Mouse (Mus musculus) lung, postnatal 0 days (tissue): ENCODE results near the gene Slc27a2. TPM values are rescaled to one million over a fixed set of nuclear protein-coding genes. Genes with fewer than 3 reads are reported as not detected.

ENCODE experiments used
- ATAC-seq: fragments of 200-750 bp; cut with Nextera tagmentation; 2 replicates; pipeline ENCODE4 v1.8.0; 2017; ENCODE audit warnings: moderate library complexity
- DNase-seq: peaks from one replicate; pipeline ENCODE4 v3.0.0-alpha.2; 2016; ENCODE audit warnings: low spot score
- H3K27ac ChIP-seq: fragments of 300-500 bp; sonication (generic); 2 replicates; pipeline ENCODE4 v1.5.1; 2014; ENCODE audit warnings: antibody characterized with exemption, mild to moderate bottlenecking, low read length, mixed read lengths
- H3K27me3 ChIP-seq: fragments of 300-500 bp; sonication (generic); replicated peaks from 2 replicates; pipeline ENCODE4 v1.6.1; 2014; ENCODE audit warnings: low read length, mixed read lengths; ENCODE audit not compliant: insufficient read depth
- H3K36me3 ChIP-seq: fragments of 300-500 bp; sonication (generic); 2 replicates; pipeline ENCODE4 v1.6.1; 2014; ENCODE audit warnings: low read length, mixed read lengths; ENCODE audit not compliant: insufficient read depth
- H3K4me1 ChIP-seq: fragments of 300-500 bp; sonication (generic); 2 replicates; pipeline ENCODE4 v1.6.1; 2014; ENCODE audit warnings: antibody characterized with exemption, low read depth, low read length, mixed read lengths; ENCODE audit not compliant: insufficient read depth
- H3K4me2 ChIP-seq: fragments of 300-500 bp; sonication (generic); replicated peaks from 2 replicates; pipeline ENCODE4 v1.6.1; 2014; ENCODE audit warnings: low read depth, mild to moderate bottlenecking, low read length, moderate library complexity, mixed read lengths
- H3K4me3 ChIP-seq: fragments of 300-500 bp; sonication (generic); 2 replicates; pipeline ENCODE4 v1.5.1; 2014; ENCODE audit warnings: low read depth, low read length
- H3K9ac ChIP-seq: fragments of 300-500 bp; sonication (generic); replicated peaks from 2 replicates; pipeline ENCODE4 v1.6.1; 2014; ENCODE audit warnings: low read depth, mild to moderate bottlenecking
- H3K9me3 ChIP-seq: fragments of 300-500 bp; sonication (generic); 2 replicates; pipeline ENCODE4 v1.6.1; 2016; ENCODE audit warnings: low read length, mixed read lengths
- CTCF ChIP-seq: IDR thresholded peaks from 2 replicates; pipeline ENCODE4 v1.5.1; 2016; ENCODE audit warnings: antibody characterized with exemption, mild to moderate bottlenecking
- EP300 ChIP-seq: IDR thresholded peaks from 2 replicates; pipeline ENCODE4 v1.6.1; 2016; ENCODE audit warnings: antibody characterized with exemption, mild to moderate bottlenecking, control low read depth
- WGBS: fragments of 180-500 bp; shearing (Covaris S2); extraction: QIAGEN DNeasy Blood & Tissue Kit; methylation state at CpG from one replicate; pipeline ENCODE4 v1.1.7; 2014; 5-methylcytosine and 5-hydroxymethylcytosine counted together
- polyA plus RNA-seq: library from polyadenylated mRNA; unstranded; fragments of >200 nt; fragmentation: Nextera tagmentation; extraction: Ambion mirVana; gene quantifications from 2 replicates; pipeline ENCODE4 v1.2.1, GENCODE M21; 2015

Gene Slc27a2
- polyA plus RNA-seq, 1 experiment from 2014 or later: 1.0 TPM

DNA sequence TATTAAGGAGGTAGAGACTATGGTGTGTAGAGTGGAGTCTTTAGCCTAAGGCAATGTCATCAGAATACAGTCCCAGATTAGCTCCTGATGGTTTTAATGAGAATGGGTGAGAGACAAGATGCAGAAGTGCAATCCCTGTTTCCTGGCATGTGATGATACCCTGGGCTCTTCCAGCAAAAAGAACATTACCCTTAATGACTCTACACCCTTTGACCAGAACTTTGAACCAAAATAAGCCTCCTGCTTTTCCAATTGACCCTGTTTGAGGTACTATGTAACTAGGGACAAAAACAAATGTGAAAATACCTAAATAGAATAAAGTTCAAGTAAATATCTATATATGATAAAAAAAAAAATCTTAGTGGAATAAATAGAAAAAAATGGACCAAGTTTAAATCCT is 14.6 kb upstream of the Slc27a2 start:
- H3K4me2 ChIP-seq: no peak overlapping the region
- H3K9me3 ChIP-seq: no peaks in the 10 kb centered on the region
- H3K27me3 ChIP-seq: no peaks in the 10 kb centered on the region
- H3K4me3 ChIP-seq: no peak overlapping the region
- H3K4me1 ChIP-seq: no peaks in the 10 kb centered on the region
- DNase-seq: no peak
- H3K9ac ChIP-seq: no peak overlapping the region
- no peak for ATAC-seq
- no peak overlapping the region for H3K27ac ChIP-seq
- H3K36me3 ChIP-seq: no peaks in the 10 kb centered on the region
- TF ChIP-seq CTCF: no peak
- no peak for TF ChIP-seq EP300

DNA sequence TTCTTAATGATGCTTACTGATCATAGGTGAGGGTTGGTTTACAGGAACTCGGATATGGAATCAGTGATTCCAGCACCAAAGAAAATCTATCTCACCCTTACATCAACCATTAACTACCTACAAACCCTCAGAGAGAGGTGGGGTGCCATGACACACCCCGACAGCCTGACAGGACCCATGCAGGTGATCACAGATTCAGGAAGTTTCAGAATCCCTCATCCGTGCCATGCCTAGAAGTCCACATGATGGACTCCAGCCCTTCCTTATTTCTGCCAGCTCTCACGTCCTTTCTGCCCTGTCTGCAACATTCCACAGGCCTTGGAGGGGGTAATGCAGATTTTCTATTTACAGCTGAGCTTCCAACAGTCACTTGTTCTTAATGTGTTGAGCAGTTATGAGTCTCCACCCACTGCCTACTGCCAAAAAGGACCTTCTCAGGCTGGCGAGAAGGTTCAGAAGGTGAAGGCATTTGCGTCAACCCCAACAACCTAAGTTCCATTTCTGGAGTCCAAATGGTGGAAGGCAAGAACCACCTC is 11.7 kb upstream of the Slc27a2 start:
- ATAC-seq (no peak), DNase-seq (no peak)
- H3K4me3 ChIP-seq: no peak overlapping the region
- no peaks in the 10 kb centered on the region for H3K4me1 ChIP-seq
- TF ChIP-seq EP300 (no peak), CTCF (no peak)
- H3K4me2 ChIP-seq: no peak overlapping the region
- H3K36me3 ChIP-seq: no peaks in the 10 kb centered on the region
- no peaks in the 10 kb centered on the region for H3K9me3 ChIP-seq
- no peaks in the 10 kb centered on the region for H3K27me3 ChIP-seq
- 81% methylated on average over 6 of the region's 6 CpGs for WGBS
- H3K9ac ChIP-seq: no peak overlapping the region
- H3K27ac ChIP-seq: no peak overlapping the region

DNA sequence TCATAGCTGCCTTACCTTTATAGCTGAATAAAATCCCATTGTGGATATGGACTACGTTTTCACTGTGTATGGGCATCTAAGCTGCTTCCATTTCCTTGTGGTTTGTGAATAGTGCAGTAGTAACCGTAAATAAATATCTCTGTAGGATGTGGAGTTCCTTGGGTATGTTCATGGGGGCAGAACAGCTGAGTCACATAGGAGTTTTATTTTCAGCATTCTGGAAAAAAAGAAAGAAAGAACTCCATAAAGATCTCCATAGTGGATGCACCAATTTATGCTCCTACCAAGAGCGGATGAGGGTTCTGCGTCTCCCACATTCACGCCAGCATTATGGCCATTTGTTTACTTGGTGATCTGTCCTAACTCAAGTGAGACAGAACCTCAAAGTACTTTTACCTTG is 10.0 kb upstream of the Slc27a2 start:
- no peaks in the 10 kb centered on the region for H3K9me3 ChIP-seq
- H3K9ac ChIP-seq: no peak overlapping the region
- H3K4me2 ChIP-seq: no peak overlapping the region
- no peak for DNase-seq
- H3K4me1 ChIP-seq: no peaks in the 10 kb centered on the region
- ATAC-seq: no peak
- H3K36me3 ChIP-seq: no peaks in the 10 kb centered on the region
- no peak overlapping the region for H3K4me3 ChIP-seq
- no peak overlapping the region for H3K27ac ChIP-seq
- TF ChIP-seq CTCF: no peak
- TF ChIP-seq EP300: no peak
- no peaks in the 10 kb centered on the region for H3K27me3 ChIP-seq
- WGBS: 75% methylated on average over 5 of the region's 5 CpGs

DNA sequence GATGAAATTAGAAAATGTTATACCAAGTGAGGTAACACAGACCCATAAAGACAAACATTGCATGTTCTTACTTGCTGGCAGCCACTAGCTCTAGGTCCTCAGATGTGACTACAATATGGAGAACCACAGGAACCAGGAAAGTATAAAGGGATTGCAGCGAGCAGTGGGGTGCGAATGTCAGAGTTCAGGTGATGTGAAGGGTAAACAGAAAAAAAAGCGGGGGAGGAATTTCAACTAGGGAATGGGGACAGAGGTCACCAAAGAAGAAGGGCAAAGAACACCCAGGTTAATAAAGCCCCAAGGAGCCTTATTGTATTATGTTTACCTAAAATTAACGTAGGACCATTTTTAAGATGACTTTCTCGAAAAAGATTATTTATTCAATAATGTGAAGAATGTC is 6.9 kb upstream of the Slc27a2 start:
- Histone ChIP-seq H3K27ac (no peak overlapping the region), H3K9ac (no peak overlapping the region), H3K36me3 (no peaks in the 10 kb centered on the region), H3K4me2 (no peak overlapping the region), H3K4me3 (no peak overlapping the region), H3K4me1 (no peaks in the 10 kb centered on the region), H3K9me3 (no peaks in the 10 kb centered on the region), H3K27me3 (no peaks in the 10 kb centered on the region)
- TF ChIP-seq EP300 (no peak), CTCF (no peak)
- DNase-seq (no peak), ATAC-seq (no peak)
- WGBS: 48% methylated on average over 5 of the region's 5 CpGs

DNA sequence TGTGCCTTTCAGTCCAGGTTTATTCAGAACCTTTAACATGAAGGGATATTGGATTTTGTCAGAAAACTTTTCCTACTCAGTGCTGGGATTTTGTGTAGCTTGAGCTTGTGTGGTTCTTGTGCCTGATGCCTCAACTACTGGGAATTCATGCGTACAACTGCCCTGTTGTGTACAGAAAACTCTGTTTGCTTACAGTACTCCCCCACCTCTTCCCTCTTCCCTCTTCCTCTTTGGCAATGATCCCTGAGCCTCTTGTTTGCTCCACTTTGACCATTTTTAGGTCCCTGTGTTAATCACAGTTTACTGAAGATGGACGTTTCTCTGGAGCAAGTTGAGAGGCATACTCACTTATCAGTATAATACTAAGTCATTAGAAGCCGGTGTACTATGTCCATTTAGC is 5.8 kb upstream of the Slc27a2 start:
- Histone ChIP-seq H3K4me3 (no peak overlapping the region), H3K4me2 (no peak overlapping the region), H3K9ac (no peak overlapping the region), H3K9me3 (no peaks in the 10 kb centered on the region), H3K27me3 (no peaks in the 10 kb centered on the region; the same call in 1 of the 2 replicates), H3K4me1 (no peaks in the 10 kb centered on the region), H3K36me3 (no peaks in the 10 kb centered on the region), H3K27ac (no peak overlapping the region)
- TF ChIP-seq CTCF (no peak), EP300 (no peak)
- ATAC-seq (no peak), DNase-seq (no peak)
- 46% methylated on average over 3 of the region's 3 CpGs for WGBS

DNA sequence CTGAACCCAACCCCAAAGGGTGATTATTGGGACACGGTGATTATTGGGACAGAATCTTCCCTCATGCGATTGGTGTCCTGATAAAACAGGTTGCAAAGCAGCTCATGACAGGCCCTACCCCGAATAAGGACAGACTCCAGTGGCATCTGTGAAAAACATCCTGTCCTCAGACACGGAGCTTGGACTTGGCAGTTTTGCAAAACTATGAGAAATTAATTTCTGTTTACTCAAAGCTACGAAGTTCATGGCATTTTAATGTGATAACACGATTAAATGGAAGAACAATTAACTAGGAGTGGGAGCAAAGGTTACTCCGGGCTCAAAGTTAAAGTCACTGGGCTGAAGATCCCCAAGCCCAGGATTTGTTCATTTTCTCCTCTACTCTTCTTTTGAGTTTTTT is 2.5 kb upstream of the Slc27a2 start:
- no peaks in the 10 kb centered on the region for H3K36me3 ChIP-seq
- ATAC-seq (no peak), DNase-seq (no peak)
- H3K27me3 ChIP-seq: peaks cover 22% of the 10 kb centered on the region
- no peak overlapping the region for H3K27ac ChIP-seq
- no peaks in the 10 kb centered on the region for H3K9me3 ChIP-seq
- no peak overlapping the region for H3K4me2 ChIP-seq
- 65% methylated on average over 7 of the region's 7 CpGs for WGBS
- H3K4me1 ChIP-seq: no peaks in the 10 kb centered on the region; the same call in 1 of the 2 replicates
- no peak for TF ChIP-seq EP300
- no peak for TF ChIP-seq CTCF
- no peak overlapping the region for H3K9ac ChIP-seq
- no peak overlapping the region for H3K4me3 ChIP-seq

DNA sequence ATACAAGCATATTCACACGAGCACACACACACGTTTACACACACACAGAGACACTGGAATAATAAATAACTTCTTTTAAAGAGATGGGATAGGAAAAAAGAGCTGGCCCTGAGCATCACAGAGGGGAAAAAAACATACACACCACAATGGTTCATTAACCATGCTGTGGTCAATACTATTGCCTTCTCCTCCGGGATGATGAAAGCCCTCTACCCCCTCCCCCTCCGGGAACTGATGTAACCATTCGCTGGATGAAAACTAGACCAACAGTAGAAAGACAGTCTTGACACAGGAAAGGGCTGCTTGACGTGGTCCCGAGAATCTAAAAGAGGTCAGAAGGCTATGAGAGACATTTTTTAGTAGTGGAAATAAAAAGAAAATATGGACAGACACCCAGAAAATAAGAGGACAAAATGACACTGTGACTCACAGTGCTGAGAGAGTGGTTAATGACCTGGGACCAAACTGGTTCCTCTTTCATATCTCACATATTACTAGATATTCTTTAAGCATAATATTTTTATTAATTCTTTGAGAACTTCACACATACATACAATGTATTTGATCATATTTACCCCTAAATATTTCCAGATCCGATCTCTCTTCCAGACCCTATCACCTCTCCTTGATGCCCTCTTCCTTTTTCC is 840 bp upstream of the Slc27a2 start:
- TF ChIP-seq CTCF: no peak
- TF ChIP-seq EP300: no peak
- no peak overlapping the region for H3K4me3 ChIP-seq
- no peak overlapping the region for H3K27ac ChIP-seq
- no peaks in the 10 kb centered on the region for H3K9me3 ChIP-seq
- H3K4me1 ChIP-seq: no peaks in the 10 kb centered on the region; the same call in 1 of the 2 replicates
- WGBS: 75% methylated on average over 8 of the region's 8 CpGs
- no peak overlapping the region for H3K4me2 ChIP-seq
- DNase-seq: no peak
- no peaks in the 10 kb centered on the region for H3K36me3 ChIP-seq
- no peak overlapping the region for H3K9ac ChIP-seq
- ATAC-seq: no peak
- peaks cover 28% of the 10 kb centered on the region for H3K27me3 ChIP-seq
